Mouse (Mus musculus): ENCODE results near the gene Arhgef18. TPM values are rescaled to one million over a fixed set of nuclear protein-coding genes. Genes with fewer than 3 reads are reported as not detected.

Arhgef18 gene
- polyA plus RNA-seq, 1 experiment from 2014 or later, result 6.9 TPM

- 92% methylated on average over 1 of the region's 1 CpGs for WGBS
These were observed 3.3 kb upstream of the Arhgef18 start for GRCm38 (mm10) chr8:3389506-3389905.

DNA sequence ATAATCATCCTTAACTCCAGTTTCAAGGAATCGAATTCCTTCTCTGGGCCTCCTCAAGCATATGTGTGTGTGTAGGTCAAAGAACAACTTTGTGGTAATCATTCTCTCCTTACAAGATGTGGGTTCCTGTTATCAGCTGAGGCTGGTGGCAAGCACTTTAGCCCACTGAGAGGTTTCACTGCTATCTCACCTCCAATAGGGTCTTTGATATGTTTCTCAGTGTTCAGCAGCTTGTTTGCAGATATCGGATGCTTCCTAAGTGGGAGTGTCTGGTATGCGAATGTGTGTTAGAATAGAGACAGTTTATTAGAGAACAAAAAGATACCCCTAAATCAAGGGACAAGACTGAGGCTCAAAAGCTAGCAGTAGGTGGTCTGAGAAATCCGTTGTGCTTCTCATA, 513 bp upstream of the Arhgef18 start:
- no peak for ATAC-seq (ENCODE audit: low read depth)
- H3K4me1 ChIP-seq (replicated peaks; ENCODE audit: control insufficient read depth, insufficient read depth, low read length), result peaks cover 14% of the 10 kb centered on the region
- no peaks in the 10 kb centered on the region for H3K36me3 ChIP-seq (ENCODE audit: control insufficient read depth, insufficient read depth, low read length)
- no peaks in the 10 kb centered on the region for H3K9me3 ChIP-seq (ENCODE audit: control insufficient read depth, low read length)
- no peaks in the 10 kb centered on the region for H3K27me3 ChIP-seq (ENCODE audit: control insufficient read depth, insufficient read depth, low read depth, low read length)
- no peak overlapping the region for H3K27ac ChIP-seq (ENCODE audit: low read length)
- peak overlapping the region; percentile 56 for H3K4me3 ChIP-seq (ENCODE audit: low read length)
- peak overlapping the region; percentile 70 for H3K9ac ChIP-seq (ENCODE audit: low read length)
- peak overlapping the region; percentile 58 for H3K4me2 ChIP-seq (ENCODE audit: low read depth, low read length)
- 36% methylated on average over 4 of the region's 4 CpGs for WGBS

More at GRCm38 (mm10) chr8:3389506-3389905, 3.3 kb upstream of the Arhgef18 start:
- Histone ChIP-seq H3K4me2 (ENCODE audit: low read depth, low read length) (no peak overlapping the region), H3K36me3 (ENCODE audit: control insufficient read depth, insufficient read depth, low read length) (no peaks in the 10 kb centered on the region), H3K27ac (ENCODE audit: low read length) (no peak overlapping the region), H3K27me3 (ENCODE audit: control insufficient read depth, insufficient read depth, low read depth, low read length) (no peaks in the 10 kb centered on the region), H3K9ac (ENCODE audit: low read length) (no peak overlapping the region), H3K9me3 (ENCODE audit: control insufficient read depth, low read length) (no peaks in the 10 kb centered on the region), H3K4me1 (replicated peaks; ENCODE audit: control insufficient read depth, insufficient read depth, low read length) (peaks cover 12% of the 10 kb centered on the region), H3K4me3 (ENCODE audit: low read length) (no peak overlapping the region)
- ATAC-seq (ENCODE audit: low read depth), result no peak

GRCm38 (mm10) chr8:3394600-3394999, 1.8 kb downstream of the Arhgef18 start:
- Histone ChIP-seq H3K4me3 (ENCODE audit: low read length) (no peak overlapping the region), H3K9ac (ENCODE audit: low read length) (no peak overlapping the region), H3K27ac (ENCODE audit: low read length) (no peak overlapping the region), H3K36me3 (ENCODE audit: control insufficient read depth, insufficient read depth, low read length) (no peaks in the 10 kb centered on the region), H3K4me1 (replicated peaks; ENCODE audit: control insufficient read depth, insufficient read depth, low read length) (peaks cover 14% of the 10 kb centered on the region), H3K27me3 (ENCODE audit: control insufficient read depth, insufficient read depth, low read depth, low read length) (no peaks in the 10 kb centered on the region), H3K4me2 (ENCODE audit: low read depth, low read length) (peak overlapping the region; percentile 9; the same call in 1 of the 2 replicates), H3K9me3 (ENCODE audit: control insufficient read depth, low read length) (no peaks in the 10 kb centered on the region)
- no peak for ATAC-seq (ENCODE audit: low read depth)
- 19% methylated on average over 6 of the region's 6 CpGs for whole genome bisulfite sequencing

GRCm38 (mm10) chr8:3395246-3395645, 2.4 kb downstream of the Arhgef18 start:
- Histone ChIP-seq H3K9ac (ENCODE audit: low read length) (no peak overlapping the region), H3K4me3 (ENCODE audit: low read length) (no peak overlapping the region), H3K36me3 (ENCODE audit: control insufficient read depth, insufficient read depth, low read length) (no peaks in the 10 kb centered on the region), H3K9me3 (ENCODE audit: control insufficient read depth, low read length) (no peaks in the 10 kb centered on the region), H3K4me1 (replicated peaks; ENCODE audit: control insufficient read depth, insufficient read depth, low read length) (peaks cover 14% of the 10 kb centered on the region), H3K27me3 (ENCODE audit: control insufficient read depth, insufficient read depth, low read depth, low read length) (no peaks in the 10 kb centered on the region), H3K27ac (ENCODE audit: low read length) (no peak overlapping the region), H3K4me2 (ENCODE audit: low read depth, low read length) (no peak overlapping the region)
- 38% methylated on average over 4 of the region's 4 CpGs for WGBS
- ATAC-seq (ENCODE audit: low read depth), result no peak

- Histone ChIP-seq H3K4me1 (replicated peaks; ENCODE audit: control insufficient read depth, insufficient read depth, low read length) (peaks cover 11% of the 10 kb centered on the region), H3K9me3 (ENCODE audit: control insufficient read depth, low read length) (no peaks in the 10 kb centered on the region), H3K27me3 (ENCODE audit: control insufficient read depth, insufficient read depth, low read depth, low read length) (no peaks in the 10 kb centered on the region), H3K9ac (ENCODE audit: low read length) (no peak overlapping the region), H3K4me3 (ENCODE audit: low read length) (no peak overlapping the region), H3K36me3 (ENCODE audit: control insufficient read depth, insufficient read depth, low read length) (no peaks in the 10 kb centered on the region), H3K27ac (ENCODE audit: low read length) (no peak overlapping the region), H3K4me2 (ENCODE audit: low read depth, low read length) (no peak overlapping the region)
- 77% methylated on average over 3 of the region's 3 CpGs for WGBS
- ATAC-seq (ENCODE audit: low read depth), result no peak
These were observed 4.8 kb downstream of the Arhgef18 start for GRCm38 (mm10) chr8:3397597-3397996.

GRCm38 (mm10) chr8:3400509-3400908, 7.7 kb downstream of the Arhgef18 start:
- Histone ChIP-seq H3K27ac (ENCODE audit: low read length) (no peak overlapping the region), H3K9me3 (ENCODE audit: control insufficient read depth, low read length) (no peaks in the 10 kb centered on the region), H3K4me3 (ENCODE audit: low read length) (no peak overlapping the region), H3K9ac (ENCODE audit: low read length) (no peak overlapping the region), H3K4me2 (ENCODE audit: low read depth, low read length) (no peak overlapping the region), H3K27me3 (ENCODE audit: control insufficient read depth, insufficient read depth, low read depth, low read length) (no peaks in the 10 kb centered on the region), H3K4me1 (replicated peaks; ENCODE audit: control insufficient read depth, insufficient read depth, low read length) (no peaks in the 10 kb centered on the region), H3K36me3 (ENCODE audit: control insufficient read depth, insufficient read depth, low read length) (no peaks in the 10 kb centered on the region)
- ATAC-seq (ENCODE audit: low read depth), result no peak
- 61% methylated on average over 2 of the region's 2 CpGs for WGBS

DNA sequence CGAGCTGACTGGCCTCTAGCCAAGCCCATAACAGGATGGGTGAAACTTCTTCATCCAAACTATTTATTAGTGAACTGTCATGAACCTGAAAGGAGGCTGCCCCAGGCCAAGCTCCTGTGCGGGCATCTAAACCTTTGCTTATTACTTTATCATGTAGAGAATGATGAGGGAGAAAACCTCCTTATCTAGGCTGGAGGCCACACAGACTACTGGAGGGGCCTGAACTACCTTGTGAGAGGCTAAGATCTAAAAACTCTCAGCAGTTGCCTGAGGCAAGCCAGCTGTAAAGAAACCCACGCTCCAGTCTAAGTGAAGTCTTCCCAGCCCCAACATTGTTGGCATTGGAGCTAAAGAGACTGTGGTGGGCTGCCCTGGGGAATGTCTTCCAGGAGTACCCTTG, 14.6 kb downstream of the Arhgef18 start:
- H3K27me3 ChIP-seq (ENCODE audit: control insufficient read depth, insufficient read depth, low read depth, low read length), result no peaks in the 10 kb centered on the region
- H3K36me3 ChIP-seq (ENCODE audit: control insufficient read depth, insufficient read depth, low read length), result no peaks in the 10 kb centered on the region
- ATAC-seq (ENCODE audit: low read depth), result no peak
- no peak overlapping the region for H3K4me3 ChIP-seq (ENCODE audit: low read length)
- 67% methylated on average over 3 of the region's 3 CpGs for WGBS
- no peaks in the 10 kb centered on the region for H3K9me3 ChIP-seq (ENCODE audit: control insufficient read depth, low read length)
- H3K27ac ChIP-seq (ENCODE audit: low read length), result no peak overlapping the region
- H3K4me1 ChIP-seq (replicated peaks; ENCODE audit: control insufficient read depth, insufficient read depth, low read length), result no peaks in the 10 kb centered on the region
- no peak overlapping the region for H3K4me2 ChIP-seq (ENCODE audit: low read depth, low read length)
- H3K9ac ChIP-seq (ENCODE audit: low read length), result no peak overlapping the region

DNA sequence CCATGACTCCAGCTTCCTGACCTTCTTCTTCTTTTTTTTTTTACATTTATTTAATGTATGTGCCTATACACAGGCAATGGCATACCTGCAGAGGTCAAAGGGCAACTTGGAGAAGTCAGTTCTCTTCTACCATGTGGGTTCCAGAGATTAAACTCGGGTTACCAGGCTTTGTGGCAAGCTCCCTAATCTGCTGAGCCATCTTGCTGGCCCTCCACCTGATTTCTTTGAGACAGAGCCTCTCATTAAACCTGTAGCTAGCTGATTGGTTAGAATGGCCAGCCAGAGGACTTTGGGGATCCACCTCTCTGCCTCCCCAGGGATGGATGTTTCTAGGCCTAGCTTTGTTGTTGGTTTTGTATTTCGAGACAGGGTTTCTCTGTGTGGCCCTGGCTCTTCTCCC, 18.3 kb downstream of the Arhgef18 start:
- Histone ChIP-seq H3K27ac (ENCODE audit: low read length) (no peak overlapping the region), H3K9me3 (ENCODE audit: control insufficient read depth, low read length) (no peaks in the 10 kb centered on the region), H3K4me3 (ENCODE audit: low read length) (no peak overlapping the region), H3K27me3 (ENCODE audit: control insufficient read depth, insufficient read depth, low read depth, low read length) (no peaks in the 10 kb centered on the region), H3K4me2 (ENCODE audit: low read depth, low read length) (no peak overlapping the region), H3K4me1 (replicated peaks; ENCODE audit: control insufficient read depth, insufficient read depth, low read length) (no peaks in the 10 kb centered on the region), H3K9ac (ENCODE audit: low read length) (no peak overlapping the region), H3K36me3 (ENCODE audit: control insufficient read depth, insufficient read depth, low read length) (no peaks in the 10 kb centered on the region)
- ATAC-seq (ENCODE audit: low read depth), result no peak
- 73% methylated on average over 2 of the region's 2 CpGs for WGBS

- H3K27me3 ChIP-seq (ENCODE audit: control insufficient read depth, insufficient read depth, low read depth, low read length), result no peaks in the 10 kb centered on the region
- no peak overlapping the region for H3K27ac ChIP-seq (ENCODE audit: low read length)
- H3K36me3 ChIP-seq (ENCODE audit: control insufficient read depth, insufficient read depth, low read length), result no peaks in the 10 kb centered on the region
- no peak overlapping the region for H3K9ac ChIP-seq (ENCODE audit: low read length)
- H3K4me2 ChIP-seq (ENCODE audit: low read depth, low read length), result no peak overlapping the region
- no peak overlapping the region for H3K4me3 ChIP-seq (ENCODE audit: low read length)
- H3K9me3 ChIP-seq (ENCODE audit: control insufficient read depth, low read length), result no peaks in the 10 kb centered on the region
- WGBS, result 73% methylated on average over 7 of the region's 7 CpGs
- 0 out of 2 replicates have a peak, but pooled peaks cover under 1% of the 10 kb centered on the region for H3K4me1 ChIP-seq (replicated peaks; ENCODE audit: control insufficient read depth, insufficient read depth, low read length)
- ATAC-seq (ENCODE audit: low read depth), result no peak
These were observed 19.1 kb downstream of the Arhgef18 start for GRCm38 (mm10) chr8:3411901-3412301.

DNA sequence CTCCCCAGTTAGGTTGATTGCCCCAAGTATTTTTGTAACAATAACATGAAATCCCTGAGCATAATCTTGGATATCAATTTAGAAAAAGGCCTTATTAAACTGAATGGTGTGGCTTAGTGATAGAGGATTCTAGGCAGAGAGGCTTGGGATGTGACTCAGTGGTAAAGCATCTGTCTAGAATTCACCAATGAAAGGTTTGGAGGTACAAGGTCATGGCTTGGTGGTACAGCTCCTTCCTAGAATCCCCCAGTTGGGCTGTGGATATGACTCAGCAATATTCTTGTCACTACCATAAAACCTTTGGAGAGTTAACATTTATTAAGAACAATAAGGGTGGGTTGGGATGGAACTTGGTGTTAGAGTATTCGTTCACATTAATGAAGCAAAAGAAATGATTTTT, 20.0 kb downstream of the Arhgef18 start:
- ATAC-seq (ENCODE audit: low read depth), result no peak

More for the DNA sequence above, 20.0 kb downstream of the Arhgef18 start:
- no peak overlapping the region for H3K9ac ChIP-seq (ENCODE audit: low read length)
- no peaks in the 10 kb centered on the region for H3K9me3 ChIP-seq (ENCODE audit: control insufficient read depth, low read length)
- 0 out of 2 replicates have a peak, but pooled peaks cover 2% of the 10 kb centered on the region for H3K4me1 ChIP-seq (replicated peaks; ENCODE audit: control insufficient read depth, insufficient read depth, low read length)
- H3K4me3 ChIP-seq (ENCODE audit: low read length), result no peak overlapping the region
- no peak overlapping the region for H3K4me2 ChIP-seq (ENCODE audit: low read depth, low read length)
- H3K27me3 ChIP-seq (ENCODE audit: control insufficient read depth, insufficient read depth, low read depth, low read length), result no peaks in the 10 kb centered on the region
- WGBS, result 91% methylated on average over 1 of the region's 1 CpGs
- H3K27ac ChIP-seq (ENCODE audit: low read length), result no peak overlapping the region
- H3K36me3 ChIP-seq (ENCODE audit: control insufficient read depth, insufficient read depth, low read length), result no peaks in the 10 kb centered on the region

Data from lung, embryonic 16.5 days (tissue).